Mouse (Mus musculus): ENCODE results near the gene Mug1. TPM values are rescaled to one million over a fixed set of nuclear protein-coding genes. Genes with fewer than 3 reads are reported as not detected.
"Not testable (repeated sequence)": the region's sequence is repeated elsewhere in the genome, so short reads cannot be mapped to it uniquely, and the experiment has no call there.

Gene Mug1
- not detected for total RNA-seq (2021)

DNA sequence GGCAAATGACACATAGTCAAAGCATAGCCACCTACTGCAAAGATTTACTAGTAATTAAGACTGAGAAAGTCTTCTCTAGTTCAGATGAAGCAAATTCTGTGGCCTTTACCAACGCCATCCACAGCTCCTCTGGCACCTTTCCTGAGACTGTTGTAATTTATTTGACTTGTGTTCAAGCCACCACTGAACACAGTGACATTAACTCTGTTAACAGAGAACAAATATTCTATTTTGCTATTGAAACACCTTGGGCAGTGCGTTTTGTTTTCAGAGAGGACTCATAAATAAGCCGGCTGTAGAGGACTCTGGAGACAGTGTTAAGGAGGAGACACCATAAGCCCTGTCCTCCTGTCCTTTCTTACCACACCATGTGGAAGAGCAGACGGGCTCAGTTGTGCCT is at the start of gene Mug1:
TSS of gene Mug1 (plus strand) at position 271 of the 400 bp plus-strand sequence.
- DNase-seq; intact Hi-C loops (cut with DNase I): not testable (repeated sequence)

DNA sequence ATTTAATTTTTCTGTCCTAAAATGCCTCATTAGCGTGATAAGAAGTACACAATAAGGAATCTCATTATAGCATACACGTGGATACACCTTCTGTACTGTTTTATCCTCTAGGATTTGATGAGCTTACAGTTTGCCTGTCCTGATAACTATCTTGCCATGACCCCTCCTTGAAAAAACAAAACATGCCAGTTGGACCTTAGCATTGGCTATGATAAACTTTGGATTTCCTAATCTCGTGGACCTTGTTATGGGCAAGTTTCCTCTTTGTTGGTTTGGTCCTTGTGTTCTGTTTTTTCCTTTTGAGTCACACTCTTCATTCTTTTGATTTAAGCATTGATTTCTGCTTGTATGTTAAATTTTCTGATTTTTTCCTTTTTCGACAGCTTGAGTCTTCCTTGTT is 10.3 kb upstream of the Mug1 start:
- DNase-seq: no peak
- intact Hi-C loops (cut with DNase I): no loop called here

DNA sequence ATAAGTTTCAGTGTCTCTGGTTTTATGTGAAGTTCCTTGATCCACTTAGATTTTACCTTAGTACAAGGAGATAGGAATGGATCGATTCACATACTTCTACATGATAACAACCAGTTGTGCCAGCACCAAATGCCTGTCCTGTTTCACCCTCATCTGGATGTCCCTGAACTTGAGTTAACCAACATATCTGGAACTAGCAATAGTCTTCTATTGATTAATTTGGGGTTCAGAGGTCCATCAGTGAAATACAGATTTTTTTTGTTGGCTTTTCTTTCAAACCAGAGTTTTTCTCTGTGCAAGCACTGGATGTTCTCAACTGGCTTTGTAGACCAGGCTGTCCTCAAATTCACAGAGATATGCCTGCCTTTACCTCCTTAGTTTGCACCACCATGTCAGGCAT is 2.0 kb upstream of the Mug1 start:
- DNase-seq: no peak
- intact Hi-C loops (cut with DNase I): no loop called here

DNA sequence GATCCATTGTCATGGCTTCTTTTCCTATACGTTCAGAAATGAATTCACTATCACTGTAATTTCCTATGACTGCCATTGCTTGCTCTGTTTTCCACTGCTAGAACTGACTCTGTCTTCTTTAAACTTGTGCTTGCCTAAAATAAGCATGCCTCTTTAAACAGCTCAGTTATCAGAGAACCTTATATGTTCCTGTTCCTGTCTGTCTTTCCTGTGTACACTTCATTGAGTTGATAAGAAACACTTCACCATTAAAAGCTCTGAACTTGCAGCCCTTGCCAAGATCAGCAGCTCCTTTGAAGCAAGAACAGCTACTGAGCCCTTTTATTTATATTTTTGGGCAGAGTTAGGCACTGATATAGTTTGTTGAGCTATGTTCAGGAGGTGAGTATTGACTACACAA is 10.0 kb downstream of the Mug1 start:
- no peak for DNase-seq

More for the DNA sequence above, 10.0 kb downstream of the Mug1 start:
- intact Hi-C loops (cut with DNase I): no loop called here

Other genes with a start within 250 kb of the Mug1 start
- gene A2m, start 203.2 kb upstream of the Mug1 start, total RNA-seq (2021): under 1 TPM; 0.87 to 0.89 TPM
- not detected for gene Gm7298, start 105.6 kb upstream of the Mug1 start, total RNA-seq (2021)
- gene Mug2, start 168.2 kb downstream of the Mug1 start, total RNA-seq (2021): not detected

Data from heart, postnatal 36 days (tissue).